Mouse (Mus musculus): ENCODE results near the gene Gm11562.

Gm11562 gene

GRCm38 (mm10) chr11:99583245-99583704 lies 37.0 kb downstream of the Gm11562 start, which contains the start of gene Krtap1-4:
TSS of gene Krtap1-4 (minus strand) at chr11:99583654.
- DNase-seq = no peak

GRCm38 (mm10) chr11:99581564-99581963 lies 38.7 kb downstream of the Gm11562 start:
- DNase-seq = no peak

- no peak for DNase-seq
Measured at GRCm38 (mm10) chr11:99581051-99581450, 39.2 kb downstream of the Gm11562 start.

- no peak for DNase-seq
Measured at GRCm38 (mm10) chr11:99580636-99581035, 39.6 kb downstream of the Gm11562 start, which contains the start of gene Krtap1-5. TSS of gene Krtap1-5 (minus strand) at chr11:99581016.

- DNase-seq = peak; percentile 46 to 80
Measured at GRCm38 (mm10) chr11:99574106-99574505, 46.1 kb downstream of the Gm11562 start.

GRCm38 (mm10) chr11:99573164-99573563 lies 47.1 kb downstream of the Gm11562 start:
- DNase-seq = no peak
